Mouse (Mus musculus) left cerebral cortex, postnatal 25 days (tissue): ENCODE data around the gene Foxn3. TPM values are rescaled to one million over a fixed set of nuclear protein-coding genes. Genes with fewer than 3 reads are reported as not detected.

Experiments
- DNase-seq, 2 experiments: peaks; one replicate each; pipeline ENCODE4 v3.0.0; 2022; ENCODE audit warnings: low spot score in 2 of 2, mixed read lengths in 1 of 2
- intact Hi-C: fragments of 180-260 bp; cut with DNase I; formaldehyde crosslinking; loops from one replicate; pipeline ENCODE4 v1.15.1; 2025
- total RNA-seq, 2 experiments: library from RNA; stranded (reverse); gene quantifications; 2 replicates each; pipeline ENCODE4 v1.2.3; 2021

Foxn3 gene
- total RNA-seq, 2 experiments from 2014 or later = 49.3 to 52.8 TPM

DNA sequence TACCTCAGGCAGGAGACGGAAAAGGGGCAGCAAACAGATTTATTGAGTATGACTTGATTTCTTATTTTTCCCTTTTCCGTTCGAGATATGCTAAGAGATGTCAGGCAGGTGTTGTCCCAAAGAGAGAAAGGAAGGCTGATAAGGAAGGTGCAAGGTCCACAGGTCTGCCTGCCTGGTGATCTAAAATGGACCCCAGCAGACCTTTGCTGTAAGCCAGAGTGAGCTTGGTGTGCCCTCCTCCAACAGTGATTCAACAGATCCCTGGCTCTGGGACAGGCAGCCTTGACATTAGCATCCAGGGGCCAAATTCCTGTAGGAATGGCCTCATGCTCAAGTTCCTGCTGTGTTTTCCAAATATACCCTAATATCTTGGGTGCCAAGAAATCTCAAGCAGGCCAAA is 168.3 kb downstream of the Foxn3 start:
- no peak for DNase-seq
- intact Hi-C loops = no loop called here

DNA sequence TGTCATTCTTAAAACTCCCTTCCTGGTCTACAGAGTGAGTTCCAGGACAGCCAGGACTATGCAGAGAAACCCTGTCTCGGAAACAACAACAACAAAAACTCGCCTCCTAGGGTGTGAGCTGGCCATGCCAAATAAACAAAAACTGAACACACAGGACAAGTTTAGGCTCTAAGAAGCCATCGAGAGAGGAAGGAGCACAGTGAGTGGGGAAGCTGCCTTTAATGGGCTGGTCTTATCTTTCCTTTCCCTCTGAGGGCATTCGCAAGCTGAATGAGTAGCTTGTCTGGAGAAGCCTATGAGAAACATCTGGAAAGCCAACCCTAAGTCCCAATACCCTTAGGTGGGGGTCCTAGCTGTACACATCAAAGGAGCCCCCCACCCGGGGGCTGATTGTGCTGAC is 168.7 kb downstream of the Foxn3 start:
- DNase-seq = no peak
- intact Hi-C loops = loop anchor here (5.0 kb wide), 2 partner anchors 297 to 443 kb away; no protein-coding TSS in a partner anchor

DNA sequence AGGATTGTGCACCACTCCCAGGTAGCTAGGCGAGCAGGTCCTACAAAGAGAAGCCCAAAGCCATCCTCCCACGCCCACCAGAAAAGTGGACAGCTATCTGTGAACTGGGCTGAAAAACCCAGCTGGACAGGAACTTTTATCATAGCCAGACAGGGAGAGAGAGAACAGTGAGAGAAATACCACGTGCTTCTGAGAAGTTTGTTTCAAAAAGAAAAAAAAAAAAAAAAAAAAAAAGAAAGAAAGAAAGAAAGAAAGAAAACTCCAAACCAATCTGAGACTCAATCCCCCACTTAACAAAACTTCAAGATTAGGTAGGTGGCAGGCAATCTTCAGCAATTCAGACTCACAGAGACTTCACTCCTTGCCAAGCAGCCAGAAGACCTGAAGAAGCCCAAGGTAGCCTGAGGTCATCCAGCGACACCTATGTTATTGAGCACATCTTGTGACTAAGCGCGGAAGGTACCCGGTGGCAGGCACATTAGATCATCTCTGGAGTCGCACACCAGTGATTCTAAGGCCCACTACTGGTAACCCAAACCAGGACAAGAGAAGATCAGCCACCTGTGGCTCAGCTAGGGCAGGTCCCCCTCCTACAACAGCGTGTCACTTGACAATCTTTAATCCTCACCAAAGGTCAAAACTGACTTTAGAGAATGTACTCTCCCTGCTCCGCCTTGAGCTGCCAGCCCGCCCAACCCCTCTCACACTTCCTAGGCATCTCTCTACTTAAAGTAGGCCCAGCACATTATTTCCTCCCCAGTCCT is 169.3 kb downstream of the Foxn3 start:
- intact Hi-C loops = loop anchor here (1.0 to 5.0 kb wide), 3 partner anchors 169 to 443 kb away; partner anchors contain the start of gene Foxn3
- DNase-seq = no peak

DNA sequence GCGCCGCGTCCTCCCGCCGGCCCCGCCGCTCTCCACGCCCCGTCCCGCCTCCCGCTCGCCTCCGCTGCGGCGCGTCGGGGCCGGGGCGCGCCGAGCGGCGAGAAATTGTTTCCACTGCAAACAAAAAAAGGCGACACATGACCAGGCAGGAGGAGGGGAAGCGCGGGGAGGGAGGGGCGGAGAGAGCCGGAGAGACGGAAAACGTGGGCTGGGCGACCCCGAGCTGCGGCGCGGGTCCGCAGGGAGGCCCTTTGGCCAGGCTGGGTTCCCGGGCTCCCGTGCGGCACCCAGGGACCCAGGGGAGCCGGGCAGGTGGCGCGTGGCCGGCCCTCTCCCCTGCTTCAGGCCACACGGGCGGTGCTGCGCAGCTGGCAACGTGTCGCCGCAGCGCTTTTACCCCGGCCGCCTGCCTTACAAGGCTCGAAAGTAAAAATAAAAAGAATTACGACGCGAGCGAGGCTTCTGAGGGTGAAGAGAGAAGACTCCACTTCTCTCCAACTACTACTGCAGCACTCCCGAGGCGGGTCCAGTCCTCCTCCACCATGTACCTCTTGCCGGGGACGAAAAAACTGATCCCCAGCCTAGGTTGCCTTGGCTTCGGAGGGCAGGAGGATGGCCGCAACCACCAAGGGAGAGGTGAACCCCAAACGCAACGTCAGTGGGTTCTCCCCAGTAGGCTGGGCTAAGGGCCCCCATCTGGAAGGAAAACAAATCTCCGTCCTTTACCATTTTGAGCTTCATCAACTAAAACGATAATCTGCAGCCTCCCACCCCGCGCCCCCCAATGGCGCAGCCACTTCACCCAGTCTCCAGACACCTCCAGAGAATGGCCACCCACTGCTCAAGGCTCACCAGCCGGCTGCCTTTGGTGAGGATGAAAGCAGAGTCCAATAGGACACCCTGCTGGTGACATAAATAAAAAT is 170.2 kb downstream of the Foxn3 start:
- intact Hi-C loops = loop anchor here (1.0 to 5.0 kb wide), 3 partner anchors 170 to 444 kb away; partner anchors contain the start of gene Foxn3

DNA sequence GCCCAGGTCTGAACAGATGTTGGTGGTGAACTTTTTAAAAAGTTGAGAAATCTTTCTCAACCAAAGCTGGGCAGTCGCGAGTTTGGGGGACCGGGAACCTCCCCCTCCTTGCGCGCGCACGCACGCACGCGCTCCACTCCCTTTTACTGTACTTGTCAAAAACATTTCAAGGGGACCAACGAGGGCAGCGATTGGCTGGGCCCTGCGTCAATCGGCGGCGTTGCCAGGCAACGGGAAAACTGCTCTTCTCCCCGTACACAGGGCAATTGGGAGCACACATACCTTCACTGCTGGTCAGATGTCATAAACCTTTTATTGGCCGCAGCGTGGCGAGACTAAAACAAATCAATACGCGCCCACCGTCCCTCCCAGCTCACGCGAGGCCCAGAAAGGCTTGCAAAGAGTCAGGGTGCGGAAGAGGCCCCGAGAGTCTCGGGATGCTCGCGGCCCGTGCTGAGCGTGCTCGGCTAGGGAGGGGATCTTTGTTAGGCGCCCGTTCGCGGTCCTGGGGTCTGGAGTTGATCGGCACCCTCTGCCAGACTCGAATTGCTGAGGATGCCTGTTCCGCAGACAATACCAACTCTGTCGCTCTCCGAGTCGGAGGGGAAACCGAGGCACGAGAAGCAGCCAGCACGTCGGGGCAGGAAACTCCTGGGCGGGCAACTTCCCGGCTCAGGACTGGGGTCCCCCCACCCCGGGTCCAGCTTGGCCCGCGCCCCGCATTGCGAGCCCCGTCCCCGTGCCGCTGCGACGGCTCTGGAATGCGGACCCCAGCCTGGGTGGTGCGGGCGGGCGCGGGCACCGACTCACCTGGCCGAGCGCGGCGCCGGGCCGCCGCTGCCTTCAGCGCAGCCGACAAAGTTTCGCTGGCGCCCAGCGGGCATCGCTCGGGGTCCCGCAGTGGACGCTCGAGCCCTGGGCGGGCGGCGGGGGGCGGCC is 171.2 kb downstream of the Foxn3 start:
- peak; percentile 98 to 99 for DNase-seq
- intact Hi-C loops = loop anchor here (5.0 kb wide), 2 partner anchors 295 to 445 kb away; no protein-coding TSS in a partner anchor

More for the DNA sequence above, 170.2 kb downstream of the Foxn3 start:
- peak; percentile 80 to 82 for DNase-seq

DNA sequence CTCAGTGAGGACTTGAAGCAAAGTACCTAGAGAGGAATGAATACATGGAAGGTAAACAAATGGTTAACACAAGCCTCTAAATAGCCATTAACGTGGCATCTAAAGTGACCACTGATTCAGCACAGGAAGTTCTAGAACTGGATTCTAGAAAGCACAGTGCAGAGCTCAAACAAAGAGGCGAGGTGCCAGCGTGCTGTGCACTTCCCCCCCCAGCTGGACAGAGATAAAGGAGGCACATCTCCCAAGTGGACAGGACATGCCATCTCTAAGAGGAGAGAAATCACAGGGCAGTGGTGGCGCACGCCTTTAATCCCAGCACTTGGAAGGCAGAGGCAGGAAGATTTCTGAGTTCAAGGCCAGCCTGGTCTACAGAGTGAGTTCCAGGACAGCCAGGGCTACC is 173.0 kb downstream of the Foxn3 start:
- intact Hi-C loops = loop anchor here (5.0 kb wide), 2 partner anchors 293 to 447 kb away; no protein-coding TSS in a partner anchor
- no peak for DNase-seq

DNA sequence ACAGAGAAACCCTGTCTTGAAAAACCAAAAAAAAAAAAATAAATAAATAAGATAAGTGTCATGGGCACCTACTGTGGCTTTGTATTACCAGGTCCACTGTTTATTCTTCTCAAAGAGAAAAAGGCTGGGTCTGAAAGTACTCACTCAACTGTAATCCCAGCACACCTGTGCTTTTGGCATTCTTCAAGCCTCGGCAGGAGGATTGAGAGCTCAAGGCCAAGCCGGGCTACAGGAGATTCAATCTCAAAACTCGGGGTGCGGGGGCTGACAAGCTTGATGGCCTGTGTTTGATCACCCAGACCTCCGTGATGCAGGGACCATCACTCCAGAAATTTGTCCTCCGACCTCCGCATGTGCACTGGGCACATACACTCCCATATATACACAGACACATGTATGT is 174.1 kb downstream of the Foxn3 start:
- intact Hi-C loops = no loop called here
- DNase-seq = no peak

DNA sequence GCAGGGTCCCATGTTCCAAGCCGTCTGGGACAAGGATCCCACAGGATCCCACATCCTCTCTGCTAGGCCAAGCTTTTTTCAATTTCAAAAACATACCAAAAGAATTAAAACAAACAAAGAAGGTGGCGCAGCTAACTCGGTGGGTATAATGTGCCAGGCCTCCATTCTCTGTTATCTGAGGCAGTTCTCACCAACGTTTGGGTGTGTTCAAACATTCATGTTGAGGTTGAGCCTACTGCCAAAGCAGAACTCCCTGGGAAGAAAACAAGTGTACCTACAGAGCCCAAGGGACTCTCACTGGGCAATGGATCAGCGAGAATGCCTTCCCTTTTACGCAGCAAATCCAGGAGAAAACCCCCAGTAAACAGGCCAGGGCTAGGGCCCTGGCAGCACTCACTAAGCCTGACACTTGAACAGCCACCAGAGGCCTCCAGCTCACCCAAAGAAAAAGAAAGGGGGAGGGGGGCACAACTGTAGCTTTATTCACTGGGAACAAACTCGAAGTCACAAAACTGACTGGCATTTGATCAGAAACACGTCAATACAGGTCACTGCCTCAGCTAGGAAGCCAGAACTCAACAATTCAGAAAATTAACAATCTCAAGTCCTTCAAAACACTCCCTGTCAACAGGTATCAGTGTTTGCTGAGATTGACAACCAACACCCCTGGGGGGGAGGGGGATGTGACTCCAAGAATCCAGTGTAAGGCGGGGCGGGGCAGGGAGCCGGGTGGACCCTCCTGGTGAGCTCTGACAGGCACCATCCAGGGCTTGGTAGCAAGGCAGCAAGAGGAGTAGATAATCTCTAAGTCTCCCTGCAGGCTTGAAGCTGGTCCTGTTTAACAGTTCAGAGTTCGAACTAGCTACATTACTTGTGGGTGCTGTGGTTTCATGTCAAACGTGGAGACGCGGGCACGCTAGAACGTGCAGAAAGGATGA is 177.2 kb downstream of the Foxn3 start:
- no peak for DNase-seq
- intact Hi-C loops = no loop called here

DNA sequence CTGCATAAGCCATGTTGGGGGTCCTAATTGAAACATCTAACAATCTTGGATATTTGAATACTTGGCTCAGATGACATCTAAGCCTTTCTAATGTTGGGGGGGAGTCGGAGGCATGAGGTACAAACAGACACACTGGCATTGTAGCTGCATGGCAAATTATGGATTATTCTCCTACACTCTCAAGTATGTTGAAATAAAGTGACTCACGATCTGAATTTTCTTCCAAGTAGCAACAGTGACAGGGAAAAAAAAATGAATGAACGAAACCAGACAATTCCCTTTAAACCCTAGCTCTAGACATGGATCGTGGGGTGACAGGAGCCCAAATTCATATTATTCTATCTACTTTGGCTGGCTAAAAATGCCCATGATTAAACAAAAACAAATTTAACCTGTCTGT is 178.3 kb downstream of the Foxn3 start:
- intact Hi-C loops = no loop called here
- no peak for DNase-seq

DNA sequence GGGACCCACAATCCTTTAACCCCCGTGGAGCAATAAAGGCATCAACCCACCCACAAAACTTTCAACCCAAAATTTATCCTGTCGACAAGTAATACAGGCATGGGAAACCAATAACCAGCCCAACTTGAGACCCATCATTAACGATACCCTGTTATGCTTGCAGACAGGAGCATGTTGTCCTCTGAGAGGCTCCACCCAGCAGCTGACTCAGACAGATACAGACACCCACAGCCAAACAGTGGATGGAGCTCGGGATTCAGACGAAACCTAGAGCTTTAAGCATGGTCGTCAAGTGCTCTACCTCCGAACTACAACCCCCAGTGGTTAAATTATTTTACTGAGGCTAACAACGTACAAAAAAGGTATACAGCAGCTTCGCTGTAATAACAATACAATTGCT is 182.1 kb downstream of the Foxn3 start:
- intact Hi-C loops = no loop called here
- DNase-seq = no peak

DNA sequence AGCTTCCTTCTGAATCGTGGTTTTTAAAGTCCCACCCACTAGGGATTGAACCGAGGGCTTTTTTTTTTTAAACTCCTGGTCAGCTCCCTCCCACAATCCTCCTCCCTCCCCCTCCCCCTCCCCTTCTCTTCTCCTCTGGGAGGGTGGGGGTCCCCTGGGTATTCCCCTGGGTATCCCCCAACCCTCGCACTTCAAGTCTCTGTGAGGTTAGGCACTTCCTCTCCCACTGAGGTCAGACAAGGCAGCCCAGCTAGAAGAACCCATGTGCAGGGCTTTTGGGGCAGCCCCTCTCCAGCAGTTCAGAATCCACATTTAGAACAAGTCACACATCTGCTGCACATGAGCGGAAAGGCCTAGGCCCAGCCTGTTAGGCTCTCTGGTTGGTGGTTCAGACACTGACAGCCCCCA is 182.5 kb downstream of the Foxn3 start:
- no peak for DNase-seq
- intact Hi-C loops = no loop called here

DNA sequence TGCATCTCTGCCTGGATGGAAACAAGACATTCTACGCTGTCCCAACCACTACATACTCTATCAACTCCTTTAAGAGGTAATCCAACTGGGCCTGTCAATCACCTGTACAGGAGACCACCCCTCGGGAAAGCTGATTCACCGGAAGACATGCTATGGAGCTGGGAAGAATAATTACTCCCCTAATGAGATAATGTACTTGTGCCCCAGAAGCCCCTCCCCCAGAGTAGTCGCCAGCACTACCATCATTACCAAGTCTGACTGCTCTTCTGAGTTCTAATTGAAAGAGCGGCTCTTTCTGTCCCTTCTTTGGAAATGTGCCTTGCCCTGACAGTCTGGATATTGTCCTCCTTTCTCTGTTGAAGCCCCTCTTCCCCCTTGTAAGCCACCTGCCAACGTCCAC is 183.3 kb downstream of the Foxn3 start:
- intact Hi-C loops = no loop called here
- DNase-seq = no peak

DNA sequence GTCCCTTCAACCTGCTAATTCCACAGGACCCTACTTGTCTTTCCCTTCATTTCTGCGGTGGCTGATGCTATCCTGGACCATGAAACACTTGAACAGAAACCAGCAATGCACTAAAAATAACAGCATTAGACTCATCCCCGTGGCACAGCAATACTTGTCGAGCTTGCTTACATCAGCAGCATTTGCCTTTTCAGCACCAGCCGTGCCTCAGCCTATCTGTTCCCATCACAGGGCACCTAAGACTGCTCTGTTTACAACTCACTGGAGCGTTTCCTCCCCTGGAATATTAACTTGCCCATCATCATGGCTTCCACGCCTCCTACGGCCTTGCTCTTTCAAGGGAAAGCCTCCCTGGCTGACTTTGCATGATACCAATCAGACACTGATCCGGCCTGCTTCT is 185.1 kb downstream of the Foxn3 start:
- intact Hi-C loops = no loop called here
- DNase-seq = peak; percentile 42 to 51

DNA sequence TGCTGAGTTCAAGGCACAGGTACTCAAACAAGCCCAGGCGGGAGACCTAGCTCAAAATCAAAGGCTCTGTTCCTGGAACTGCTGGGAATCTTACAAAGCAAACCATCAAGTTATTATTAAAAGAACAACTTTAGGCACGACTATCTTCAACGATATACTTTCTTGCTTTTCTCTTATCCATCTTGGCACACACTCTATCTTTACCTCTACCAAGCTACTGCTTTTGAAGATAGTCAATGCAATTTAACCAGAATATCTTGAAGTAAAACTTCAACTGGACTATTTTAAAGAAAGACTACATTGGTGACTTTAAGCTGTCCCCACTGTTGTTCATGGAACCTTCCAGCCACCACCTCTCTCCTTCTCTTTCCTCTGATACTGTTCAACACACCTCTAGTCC is 185.7 kb downstream of the Foxn3 start:
- intact Hi-C loops = no loop called here

DNA sequence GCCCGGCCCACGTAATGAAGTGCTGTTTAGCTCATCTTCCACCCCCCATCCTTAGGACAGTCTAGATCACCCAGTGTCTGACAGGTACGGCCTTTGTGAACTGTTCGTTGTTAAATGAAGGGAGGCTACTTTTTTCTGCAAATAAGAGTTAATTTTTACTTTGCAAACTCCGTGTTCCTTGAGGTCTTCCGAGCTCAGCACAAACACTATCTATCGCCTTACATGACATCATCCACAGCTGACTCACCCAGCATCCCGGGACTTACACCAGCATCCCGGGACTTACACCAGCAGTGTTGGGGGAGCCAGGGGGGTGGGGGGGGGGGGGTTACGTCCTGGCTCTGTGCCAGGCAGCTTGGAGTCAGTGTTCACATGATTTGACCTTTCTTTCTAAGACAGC is 186.3 kb downstream of the Foxn3 start:
- DNase-seq = no peak
- intact Hi-C loops = no loop called here

More for the DNA sequence above, 185.7 kb downstream of the Foxn3 start:
- DNase-seq = no peak

DNA sequence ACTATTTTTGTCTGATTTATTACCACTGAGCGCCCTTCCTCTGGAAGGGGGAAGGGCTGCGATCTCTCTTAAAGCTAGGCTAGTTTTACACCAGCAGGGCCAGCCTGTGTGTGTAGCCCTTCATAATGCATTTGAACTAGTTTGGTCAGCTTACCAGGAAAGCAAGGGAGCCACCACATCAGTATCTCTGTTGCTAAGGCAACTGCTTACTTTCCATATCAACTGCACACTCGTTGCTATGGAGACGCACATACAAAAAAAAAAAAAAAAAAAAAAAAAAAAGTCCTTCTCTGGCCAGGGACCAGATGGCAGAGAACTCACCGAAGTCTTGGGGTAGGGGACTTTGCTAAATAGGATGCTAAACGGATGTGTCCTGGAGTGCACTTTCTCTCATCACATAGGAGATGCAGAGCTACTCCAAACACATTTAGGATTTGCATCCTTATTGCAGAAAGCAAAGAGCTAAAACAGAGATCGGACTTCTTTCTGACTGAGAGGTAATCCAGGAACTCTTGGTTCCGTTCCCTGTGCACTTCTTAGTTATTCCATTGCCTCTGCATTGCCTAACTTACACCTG is 187.4 kb downstream of the Foxn3 start:
- intact Hi-C loops = no loop called here
- DNase-seq = peak; percentile 31 to 60

DNA sequence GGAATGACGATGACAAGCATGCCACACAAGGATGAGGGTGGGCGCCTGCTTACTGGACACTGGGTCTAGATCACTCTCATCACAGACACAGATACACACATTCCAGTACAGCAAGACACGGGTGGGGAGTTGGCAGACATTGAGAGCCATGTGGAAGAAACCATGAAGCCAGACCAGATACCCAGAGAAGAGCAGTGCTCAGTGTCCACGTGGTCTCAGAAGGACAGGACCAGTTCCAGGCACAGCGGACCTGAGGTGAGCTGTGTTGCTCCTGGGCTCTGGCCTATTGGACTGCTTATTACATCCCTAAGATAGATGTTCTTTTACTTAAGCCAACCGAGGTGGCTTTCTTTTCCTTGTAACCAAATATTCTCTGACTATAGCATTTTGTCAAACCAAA is 188.0 kb downstream of the Foxn3 start:
- DNase-seq = no peak
- intact Hi-C loops = no loop called here

DNA sequence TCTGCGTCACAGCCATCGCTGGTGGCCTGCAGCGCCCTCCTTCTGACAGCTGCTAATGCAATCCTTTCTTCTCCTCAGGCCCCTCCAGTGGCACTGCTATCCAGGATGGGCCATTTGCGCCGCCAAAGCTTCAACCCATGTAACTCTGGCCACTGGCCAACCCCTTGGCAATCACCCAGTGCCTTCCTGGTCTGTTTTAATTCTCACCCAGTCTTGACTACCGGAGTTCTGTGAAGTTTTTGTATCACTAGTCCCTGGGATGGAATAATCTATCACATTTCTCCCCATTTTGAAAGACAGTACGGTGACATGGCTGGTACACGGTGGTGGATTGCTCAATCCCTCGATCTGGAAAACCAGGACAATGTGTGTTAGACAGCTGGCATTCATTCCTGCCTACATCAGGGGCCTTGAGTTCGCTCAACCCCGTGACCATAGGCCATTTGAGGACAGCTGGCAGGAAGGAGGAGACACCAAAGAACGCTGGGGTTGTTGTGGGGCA is 189.2 kb downstream of the Foxn3 start:
- DNase-seq = no peak
- intact Hi-C loops = no loop called here
